Mouse (Mus musculus) heart, embryonic 11.5 days (tissue): ENCODE data around the gene Exosc8. TPM values are rescaled to one million over a fixed set of nuclear protein-coding genes. Genes with fewer than 3 reads are reported as not detected.
"Not testable (repeated sequence)": the region's sequence is repeated elsewhere in the genome, so short reads cannot be mapped to it uniquely, and the experiment has no call there.

Experiments
- ATAC-seq: fragments of 200-750 bp; cut with Nextera tagmentation; replicated peaks from 2 replicates; pipeline ENCODE4 v1.8.0; 2017; ENCODE audit warnings: moderate library complexity; ENCODE audit not compliant: insufficient number of reproducible peaks, low FRiP score, low TSS enrichment
- H3K27ac ChIP-seq: fragments of 300-500 bp; sonication (generic); 2 replicates; pipeline ENCODE4 v1.5.1; 2014; ENCODE audit warnings: mild to moderate bottlenecking, low read depth, low read length
- H3K27me3 ChIP-seq: fragments of 300-500 bp; sonication (generic); 2 replicates; pipeline ENCODE4 v1.6.1; 2014; ENCODE audit warnings: mild to moderate bottlenecking, low read length, mixed read lengths; ENCODE audit not compliant: control insufficient read depth, insufficient read depth
- H3K36me3 ChIP-seq: fragments of 300-500 bp; sonication (generic); 2 replicates; pipeline ENCODE4 v1.6.1; 2014; ENCODE audit warnings: mild to moderate bottlenecking, low read length, moderate library complexity, mixed read lengths; ENCODE audit not compliant: control insufficient read depth, insufficient read depth
- H3K4me1 ChIP-seq: fragments of 300-500 bp; sonication (generic); 2 replicates; pipeline ENCODE4 v1.6.1; 2014; ENCODE audit warnings: low read length; ENCODE audit not compliant: control insufficient read depth, insufficient read depth
- H3K4me2 ChIP-seq: fragments of 300-500 bp; sonication (generic); 2 replicates; pipeline ENCODE4 v1.6.1; 2014; ENCODE audit warnings: mild to moderate bottlenecking, moderate library complexity
- H3K4me3 ChIP-seq: fragments of 300-500 bp; sonication (generic); 2 replicates; pipeline ENCODE4 v1.5.1; 2014; ENCODE audit warnings: low read depth, low read length
- H3K9ac ChIP-seq: fragments of 300-500 bp; sonication (generic); 2 replicates; pipeline ENCODE4 v1.6.1; 2014; ENCODE audit warnings: mild to moderate bottlenecking, low read depth, low read length, moderate library complexity
- H3K9me3 ChIP-seq: fragments of 300-500 bp; sonication (generic); replicated peaks from 2 replicates; pipeline ENCODE4 v1.6.1; 2016; ENCODE audit warnings: low read length; ENCODE audit not compliant: control insufficient read depth
- WGBS: fragments of 180-500 bp; shearing (Covaris S2); extraction: QIAGEN DNeasy Blood & Tissue Kit; methylation state at CpG from one replicate; pipeline ENCODE4 v1.1.7; 2014; ENCODE audit not compliant: insufficient replicate concordance; 5-methylcytosine and 5-hydroxymethylcytosine counted together
- polyA plus RNA-seq: library from polyadenylated mRNA; unstranded; fragments of >200 nt; fragmentation: Nextera tagmentation; extraction: Ambion mirVana; gene quantifications from 2 replicates; pipeline ENCODE4 v1.2.1, GENCODE M21; 2014

Gene Exosc8
- 103 and 110 TPM in 2 replicates for polyA plus RNA-seq

DNA sequence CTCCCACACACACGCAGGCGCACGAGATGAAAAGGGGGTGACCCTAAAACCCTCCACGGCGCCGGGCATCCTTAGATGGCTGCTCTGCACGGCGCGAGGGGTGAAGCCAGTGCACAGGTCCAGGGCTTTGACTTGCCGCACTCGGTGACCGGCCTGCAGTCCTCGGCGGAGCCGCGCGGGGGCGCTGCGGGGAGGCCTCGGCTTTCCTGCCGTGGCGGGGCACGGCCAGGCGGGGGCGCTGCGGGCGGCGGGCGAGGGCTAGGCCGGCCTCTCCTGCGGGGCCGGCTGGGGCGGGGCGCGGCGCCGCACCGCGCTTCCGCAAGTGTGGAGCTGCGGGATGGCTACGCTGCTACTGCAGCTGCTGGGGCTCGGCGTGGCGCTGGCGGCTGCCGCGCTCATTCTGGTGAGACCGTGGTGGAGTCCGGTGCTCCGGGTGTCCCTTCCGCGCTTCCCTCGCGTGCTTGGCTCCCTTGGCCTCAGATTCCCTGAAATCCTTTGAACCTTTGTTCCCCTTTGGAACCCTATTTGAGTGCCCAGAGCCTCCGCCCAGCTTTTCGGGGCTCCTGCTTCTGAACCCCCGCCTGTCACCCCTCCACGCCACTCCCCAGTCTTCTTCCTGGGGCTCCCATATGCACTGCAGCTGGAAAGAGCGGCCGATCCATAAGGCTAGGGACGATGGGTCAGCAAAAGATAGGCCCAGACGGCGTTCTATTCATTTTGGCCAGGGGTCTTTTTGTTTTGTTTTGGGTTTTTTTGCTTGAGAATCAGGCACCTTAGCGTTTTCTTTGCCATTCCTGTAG lies at the start of gene Exosc8, which contains the start of gene Alg5:
Gene Exosc8, minus strand, starts transcription at position 147 of the 800 bp plus-strand sequence.
Gene Alg5, plus strand, starts transcription at position 293 of the 800 bp plus-strand sequence.
- peaks cover 8% of the 10 kb centered on the region for H3K36me3 ChIP-seq
- under 1% methylated on average over 51 of the region's 65 CpGs for WGBS
- H3K4me2 ChIP-seq, result peak within 1 kb of the TSS; percentile 87
- H3K4me3 ChIP-seq, result peak within 1 kb of the TSS; percentile 95
- no peaks in the 10 kb centered on the region for H3K27me3 ChIP-seq
- H3K4me1 ChIP-seq, result peaks cover 9% of the 10 kb centered on the region; the same call in 1 of the 2 replicates
- H3K9ac ChIP-seq, result peak within 1 kb of the TSS; percentile 98
- no peaks in the 10 kb centered on the region for H3K9me3 ChIP-seq
- peak within 1 kb of the TSS; percentile 99 for H3K27ac ChIP-seq
- peak; percentile 87 for ATAC-seq

DNA sequence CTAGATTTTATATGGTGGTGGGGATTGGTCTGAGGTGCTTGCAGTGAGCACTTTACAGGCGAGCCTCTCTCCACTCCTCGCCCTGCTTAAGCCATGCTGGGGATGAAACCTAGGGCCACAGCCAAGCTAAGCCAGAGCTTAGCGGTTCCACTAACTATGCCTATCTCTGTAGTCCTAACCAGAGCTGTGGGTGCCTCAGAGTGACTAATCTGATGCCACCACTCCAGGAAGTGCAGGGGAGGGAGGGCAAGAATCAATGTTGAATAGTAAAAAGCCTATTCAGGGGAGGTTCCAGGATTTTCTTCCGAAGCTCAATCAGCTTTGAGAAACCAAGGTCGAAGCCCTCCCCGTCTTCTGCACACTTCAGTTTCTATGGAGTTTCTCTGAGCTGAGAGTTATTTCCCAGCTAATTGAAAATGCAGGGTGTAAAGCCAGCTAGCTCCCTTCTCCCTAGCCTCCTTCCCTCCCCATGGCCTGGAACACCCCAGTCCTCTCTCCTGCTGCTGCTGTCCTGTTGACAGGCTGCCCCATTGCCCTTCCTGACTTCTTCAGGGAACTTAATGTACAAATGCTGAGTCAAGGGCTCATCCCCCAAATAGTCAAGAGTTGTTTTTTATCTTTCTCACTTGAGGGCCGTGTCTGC lies 40.9 kb upstream of the Exosc8 start:
- WGBS, result 53% methylated on average over 7 of the region's 7 CpGs
- Histone ChIP-seq H3K4me2 (no peak overlapping the region), H3K4me1 (no peaks in the 10 kb centered on the region), H3K9me3 (peaks cover 5% of the 10 kb centered on the region), H3K9ac (no peak overlapping the region), H3K27me3 (no peaks in the 10 kb centered on the region), H3K4me3 (no peak overlapping the region), H3K27ac (no peak overlapping the region), H3K36me3 (no peaks in the 10 kb centered on the region)
- no peak for ATAC-seq

DNA sequence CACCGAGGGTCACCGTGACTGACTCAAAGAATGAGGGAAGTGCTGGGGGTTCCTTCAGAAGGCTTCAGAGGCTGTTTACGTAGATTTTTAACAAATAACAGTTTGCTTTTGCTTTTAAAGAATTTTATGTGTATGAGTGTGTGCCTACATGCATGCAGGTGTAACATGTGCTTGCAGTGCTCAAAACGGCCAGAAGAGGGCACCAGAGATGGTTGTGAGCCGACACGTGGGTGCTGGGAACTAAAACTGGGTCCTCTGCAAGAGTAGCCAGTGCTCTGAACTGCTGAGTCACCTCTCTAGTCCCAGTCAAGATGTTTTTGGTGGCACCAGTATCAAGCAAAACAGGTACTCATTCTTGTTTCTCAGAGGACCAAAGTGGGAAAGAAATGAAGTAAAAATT lies 38.4 kb upstream of the Exosc8 start:
- Histone ChIP-seq H3K27ac (no peak overlapping the region), H3K4me1 (no peaks in the 10 kb centered on the region), H3K9me3 (peaks cover 5% of the 10 kb centered on the region), H3K27me3 (no peaks in the 10 kb centered on the region), H3K4me2 (no peak overlapping the region), H3K4me3 (no peak overlapping the region), H3K9ac (no peak overlapping the region), H3K36me3 (no peaks in the 10 kb centered on the region)
- no peak for ATAC-seq
- WGBS, result 82% methylated on average over 6 of the region's 6 CpGs

DNA sequence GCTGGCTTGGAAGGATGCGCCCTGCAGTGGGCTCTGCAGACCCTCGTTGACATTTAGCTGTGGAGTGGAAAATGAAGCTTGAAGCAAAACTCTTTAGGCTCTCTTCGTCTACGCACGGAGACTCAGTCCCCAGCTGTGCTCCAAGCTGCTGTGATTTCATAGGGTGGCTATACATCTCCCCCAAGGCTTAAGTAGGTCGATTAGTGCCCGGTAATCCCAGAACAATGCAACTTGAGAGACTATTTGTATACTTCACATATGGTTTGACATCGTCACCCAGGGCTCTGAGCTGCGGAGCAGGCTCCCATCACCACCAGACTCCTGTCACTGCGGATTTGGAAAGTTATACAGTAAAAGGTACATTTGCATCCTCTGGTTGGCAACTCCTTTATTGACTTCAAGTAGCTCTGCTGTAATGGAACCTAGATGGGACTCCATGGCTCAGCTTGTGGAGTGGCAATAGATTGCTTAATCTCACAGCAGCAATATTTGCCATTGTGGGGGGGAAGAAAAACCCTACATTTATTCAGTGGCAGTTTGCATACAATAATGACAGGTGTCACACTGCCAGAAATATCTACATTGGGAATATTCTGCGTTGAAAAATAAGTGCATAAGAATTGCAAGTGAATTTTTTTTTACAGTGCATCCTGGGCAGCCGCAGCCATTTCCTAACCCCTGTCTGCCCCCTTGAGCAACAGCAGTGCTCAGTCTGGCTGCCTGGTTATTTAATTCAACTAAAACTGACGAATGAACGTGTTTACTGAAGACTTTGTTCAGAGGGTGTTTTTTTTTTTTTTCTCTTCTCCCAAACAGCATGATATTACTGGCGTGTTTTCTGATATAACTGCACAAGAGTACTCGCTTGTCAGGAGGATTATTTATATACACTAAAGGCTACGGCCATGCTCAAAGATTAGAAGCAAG lies 34.4 kb upstream of the Exosc8 start:
- H3K27me3 ChIP-seq, result no peaks in the 10 kb centered on the region
- H3K36me3 ChIP-seq, result no peaks in the 10 kb centered on the region
- 73% methylated on average over 17 of the region's 17 CpGs for WGBS
- no peak overlapping the region for H3K9ac ChIP-seq
- peaks cover 5% of the 10 kb centered on the region for H3K9me3 ChIP-seq
- no peak overlapping the region for H3K4me3 ChIP-seq
- ATAC-seq, result no peak
- H3K4me2 ChIP-seq, result no peak overlapping the region
- no peak overlapping the region for H3K27ac ChIP-seq
- H3K4me1 ChIP-seq, result no peaks in the 10 kb centered on the region

DNA sequence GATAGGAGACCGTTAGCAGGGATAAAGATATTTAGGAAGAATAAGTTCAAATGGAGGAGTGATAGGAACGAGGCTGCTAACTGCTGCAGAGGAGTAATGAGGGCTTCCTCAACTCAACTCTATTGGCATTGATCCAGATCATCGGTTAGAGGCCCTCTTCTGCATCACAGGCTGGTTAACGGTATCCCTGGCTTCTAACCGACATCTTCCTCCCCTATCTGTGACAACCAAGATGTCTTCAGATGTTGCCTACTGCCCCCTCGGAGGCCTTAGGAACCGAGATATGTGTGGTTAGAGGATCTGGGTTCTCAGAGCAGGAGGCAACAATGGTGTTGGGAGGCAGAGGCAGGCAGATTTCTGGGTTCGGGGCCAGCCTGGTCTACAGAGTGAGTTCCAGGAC lies 33.4 kb upstream of the Exosc8 start:
- Histone ChIP-seq H3K9ac (no peak overlapping the region), H3K36me3 (no peaks in the 10 kb centered on the region), H3K4me1 (no peaks in the 10 kb centered on the region), H3K4me3 (no peak overlapping the region), H3K27ac (no peak overlapping the region), H3K27me3 (no peaks in the 10 kb centered on the region), H3K4me2 (no peak overlapping the region), H3K9me3 (peaks cover 3% of the 10 kb centered on the region)
- no peak for ATAC-seq
- 83% methylated on average over 8 of the region's 8 CpGs for WGBS

DNA sequence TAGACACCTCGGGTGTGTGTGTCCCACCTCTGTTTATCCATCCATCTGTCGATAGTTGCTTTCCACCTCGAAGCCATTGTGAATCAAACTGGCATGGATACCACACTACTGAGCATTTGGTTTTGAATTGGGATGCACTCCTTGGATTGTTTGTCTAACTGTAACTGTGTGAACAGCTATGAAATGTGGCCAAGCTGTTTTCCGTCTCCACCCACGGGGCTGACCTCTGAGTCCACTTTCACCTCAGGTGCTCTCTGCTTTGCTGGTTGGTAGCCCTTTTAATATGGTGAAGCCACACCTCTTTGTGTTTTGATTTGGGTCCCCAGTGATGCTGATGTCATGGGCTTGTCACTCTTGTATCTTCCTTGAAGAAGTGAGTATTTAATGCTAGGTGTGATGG lies 31.6 kb upstream of the Exosc8 start:
- Histone ChIP-seq H3K27ac (no peak overlapping the region), H3K4me1 (no peaks in the 10 kb centered on the region), H3K9me3 (no peaks in the 10 kb centered on the region), H3K9ac (no peak overlapping the region), H3K4me3 (no peak overlapping the region), H3K27me3 (no peaks in the 10 kb centered on the region), H3K36me3 (no peaks in the 10 kb centered on the region), H3K4me2 (no peak overlapping the region)
- WGBS, result 75% methylated on average over 5 of the region's 5 CpGs
- no peak for ATAC-seq

DNA sequence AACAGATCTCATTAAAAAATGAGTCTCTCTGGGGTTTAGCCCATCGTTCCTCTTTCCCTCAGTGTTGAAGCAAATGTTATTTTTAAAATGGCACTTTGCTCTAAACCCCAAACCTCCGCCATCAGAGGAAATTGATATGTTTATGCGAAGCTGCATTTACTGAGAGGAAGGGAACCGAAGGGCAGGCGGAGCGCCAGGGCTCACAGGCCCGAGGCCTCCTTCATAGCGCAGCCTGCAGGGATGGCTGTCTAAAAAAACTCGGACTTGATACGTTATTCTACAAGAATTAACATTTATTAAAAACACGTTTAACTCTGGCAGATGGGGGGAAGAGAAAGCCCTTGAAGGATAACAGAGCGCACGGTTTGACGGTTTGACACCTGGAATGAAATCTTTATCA lies 30.8 kb upstream of the Exosc8 start:
- no peak overlapping the region for H3K9ac ChIP-seq

DNA sequence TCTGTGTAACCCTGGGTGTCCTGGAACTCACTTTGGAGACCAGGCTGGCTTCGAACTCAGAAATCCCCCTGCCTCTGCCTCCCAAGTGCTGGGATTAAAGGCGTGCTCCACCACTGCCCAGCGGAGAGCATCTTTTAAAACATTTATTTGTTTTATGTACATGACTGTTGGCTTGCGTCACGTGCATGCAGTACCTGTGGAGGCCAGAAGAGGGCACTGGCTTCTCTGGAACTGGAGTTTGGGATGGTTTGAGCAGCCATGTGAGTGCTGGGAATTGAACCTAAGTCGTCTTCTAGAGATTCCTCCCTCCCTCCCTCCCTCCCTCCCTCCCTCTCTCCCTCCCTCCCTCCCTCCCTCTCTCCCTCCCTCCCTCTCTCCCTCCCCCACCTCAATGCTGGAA lies 30.3 kb upstream of the Exosc8 start:
- not testable (repeated sequence) for H3K9ac ChIP-seq, H3K4me2 ChIP-seq, H3K4me3 ChIP-seq, H3K27me3 ChIP-seq, H3K27ac ChIP-seq, H3K36me3 ChIP-seq, ATAC-seq, H3K9me3 ChIP-seq, H3K4me1 ChIP-seq
- 80% methylated on average over 6 of the region's 6 CpGs for WGBS

More for the DNA sequence above, 30.8 kb upstream of the Exosc8 start:
- Histone ChIP-seq H3K4me1 (peaks cover 2% of the 10 kb centered on the region; the same call in 1 of the 2 replicates), H3K4me2 (no peak overlapping the region), H3K27me3 (no peaks in the 10 kb centered on the region), H3K9me3 (no peaks in the 10 kb centered on the region), H3K36me3 (no peaks in the 10 kb centered on the region), H3K27ac (no peak overlapping the region), H3K4me3 (no peak overlapping the region)
- 66% methylated on average over 14 of the region's 14 CpGs for WGBS
- no peak for ATAC-seq
